Mouse (Mus musculus) olfactory bulb, adult 2 months (tissue): ENCODE measurements at regions not wholly inside any gene's neighbourhood (a gene's known extent, or its start where the extent isn't known, plus 50 kb on each side); places are given as distances from the start of the nearest gene placed in this dataset.

Experiments
- H3K27ac ChIP-seq: fragments of 200-500 bp; 2 replicates; pipeline ENCODE4 v1.5.1; 2012; ENCODE audit warnings: low read depth, low read length; ENCODE audit not compliant: insufficient read depth
- H3K4me1 ChIP-seq: fragments of 200-500 bp; 2 replicates; pipeline ENCODE4 v1.6.1; 2012; ENCODE audit warnings: low read length; ENCODE audit not compliant: control insufficient read depth, insufficient read depth
- H3K4me3 ChIP-seq: fragments of 200-500 bp; 2 replicates; pipeline ENCODE4 v1.5.1; 2012; ENCODE audit warnings: mild to moderate bottlenecking, low read depth, low read length, moderate library complexity; ENCODE audit not compliant: insufficient read depth
- CTCF ChIP-seq: fragments of 200-500 bp; IDR thresholded peaks from 2 replicates; pipeline ENCODE4 v1.5.1; 2012; ENCODE audit warnings: low read depth, mild to moderate bottlenecking, low read length, moderate library complexity; ENCODE audit not compliant: insufficient read depth
- POLR2A ChIP-seq: fragments of 200-500 bp; IDR thresholded peaks from 2 replicates; pipeline ENCODE4 v1.6.1; 2012; ENCODE audit warnings: mild to moderate bottlenecking, low read depth, low read length, moderate library complexity; ENCODE audit not compliant: insufficient read depth
- WGBS: fragments of 180-500 bp; shearing (Covaris S2); methylation state at CpG from one replicate; pipeline ENCODE4 v1.1.7; 2018; 5-methylcytosine and 5-hydroxymethylcytosine counted together

DNA sequence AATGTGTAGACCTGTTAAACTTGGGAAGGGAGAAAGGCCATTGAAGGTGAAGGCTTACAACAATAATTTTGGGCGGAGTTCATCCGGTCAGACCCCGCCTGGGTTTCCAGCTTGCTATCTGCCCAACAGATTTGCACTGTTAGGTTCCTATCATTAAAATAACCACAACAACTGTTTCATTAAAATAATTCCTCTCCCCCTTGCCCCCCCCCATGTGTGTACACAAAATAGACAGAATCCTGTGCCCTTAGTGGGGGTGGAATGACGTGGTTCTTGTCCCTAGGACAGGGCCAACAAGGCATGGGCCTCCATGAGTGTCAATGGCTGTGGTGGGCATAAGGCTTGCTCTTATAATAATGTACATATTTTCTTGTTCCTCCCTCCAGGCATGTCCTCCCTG, 65.6 kb upstream of the Ccn6 start:
- Histone ChIP-seq H3K4me1 (peaks cover 9% of the 10 kb centered on the region), H3K4me3 (no peak overlapping the region), H3K27ac (no peak overlapping the region)
- TF ChIP-seq CTCF (no peak), POLR2A (no peak)
- 97% methylated on average over 4 of the region's 4 CpGs for WGBS

DNA sequence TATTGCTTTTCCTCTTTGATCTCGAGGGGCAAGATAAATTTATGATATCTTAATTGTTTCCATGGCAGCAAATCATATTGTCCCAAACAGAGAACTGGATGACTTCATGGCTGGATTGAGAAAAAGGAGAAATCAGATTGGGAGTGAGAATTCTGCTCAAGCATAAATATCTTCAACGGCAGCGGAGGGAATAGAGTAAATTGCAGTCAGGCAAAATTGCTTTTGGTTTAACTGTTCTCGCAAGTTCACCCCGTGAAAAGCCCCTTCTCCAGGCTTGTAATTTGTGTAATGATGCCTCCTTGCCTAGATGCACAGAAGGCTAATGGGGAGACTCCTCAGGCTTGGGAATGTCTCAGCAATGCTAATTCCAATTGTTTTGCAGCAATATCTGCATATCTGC, 64.4 kb upstream of the Ccn6 start:
- no peak overlapping the region for H3K4me3 ChIP-seq
- TF ChIP-seq POLR2A (no peak), CTCF (no peak)
- peaks cover 9% of the 10 kb centered on the region for H3K4me1 ChIP-seq
- 12% methylated on average over 5 of the region's 5 CpGs for WGBS
- no peak overlapping the region for H3K27ac ChIP-seq

DNA sequence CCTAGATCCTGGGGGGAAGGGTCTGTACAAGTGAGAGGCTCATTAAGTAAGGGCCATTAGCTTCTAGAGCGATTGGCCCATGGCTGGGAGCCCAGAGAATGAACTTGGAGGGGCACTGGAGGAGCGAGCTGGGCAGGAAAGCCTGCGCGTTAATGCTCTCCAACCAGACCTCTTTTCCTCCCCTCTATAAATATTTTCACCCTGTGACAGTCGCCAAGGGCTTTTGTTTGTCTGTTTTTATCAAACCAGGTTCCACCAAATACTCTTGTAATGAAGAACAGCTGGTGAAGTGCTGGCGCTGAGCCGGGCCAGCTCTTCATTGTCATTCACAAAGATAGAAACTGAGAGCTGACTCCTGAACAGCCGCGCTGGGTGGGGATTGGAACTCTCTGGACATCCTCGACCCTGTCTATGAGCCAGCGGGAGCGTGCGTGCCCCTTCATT, 63.9 kb upstream of the Ccn6 start:
- no peak for TF ChIP-seq CTCF
- no peak for TF ChIP-seq POLR2A
- 17% methylated on average over 13 of the region's 13 CpGs for WGBS
- Histone ChIP-seq H3K4me3 (peak overlapping the region; percentile 2; the same call in 1 of the 2 replicates), H3K27ac (no peak overlapping the region), H3K4me1 (peaks cover 9% of the 10 kb centered on the region)

DNA sequence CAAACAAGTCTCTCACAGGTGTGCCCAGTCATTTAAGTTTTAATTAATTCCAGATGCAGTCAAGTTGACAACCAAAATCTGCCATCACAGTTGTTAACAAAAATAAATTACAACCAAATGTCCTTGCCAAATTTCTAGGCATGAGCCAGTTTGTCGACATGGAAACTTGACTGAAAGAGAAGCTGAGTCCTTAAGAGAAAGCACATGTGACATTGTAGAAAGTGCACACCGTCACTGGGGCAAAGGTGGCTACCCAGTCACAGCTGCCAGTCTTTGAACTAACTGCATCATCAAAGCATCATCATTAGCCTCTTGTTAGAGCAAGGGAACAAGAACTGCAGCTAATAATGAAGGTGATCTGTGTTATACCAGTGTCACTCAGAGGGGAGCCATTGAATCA, 62.9 kb upstream of the Ccn6 start:
- H3K27ac ChIP-seq = no peak overlapping the region
- TF ChIP-seq POLR2A (no peak), CTCF (no peak)
- peaks cover 9% of the 10 kb centered on the region for H3K4me1 ChIP-seq
- H3K4me3 ChIP-seq = no peak overlapping the region
- WGBS = 55% methylated on average over 2 of the region's 2 CpGs

DNA sequence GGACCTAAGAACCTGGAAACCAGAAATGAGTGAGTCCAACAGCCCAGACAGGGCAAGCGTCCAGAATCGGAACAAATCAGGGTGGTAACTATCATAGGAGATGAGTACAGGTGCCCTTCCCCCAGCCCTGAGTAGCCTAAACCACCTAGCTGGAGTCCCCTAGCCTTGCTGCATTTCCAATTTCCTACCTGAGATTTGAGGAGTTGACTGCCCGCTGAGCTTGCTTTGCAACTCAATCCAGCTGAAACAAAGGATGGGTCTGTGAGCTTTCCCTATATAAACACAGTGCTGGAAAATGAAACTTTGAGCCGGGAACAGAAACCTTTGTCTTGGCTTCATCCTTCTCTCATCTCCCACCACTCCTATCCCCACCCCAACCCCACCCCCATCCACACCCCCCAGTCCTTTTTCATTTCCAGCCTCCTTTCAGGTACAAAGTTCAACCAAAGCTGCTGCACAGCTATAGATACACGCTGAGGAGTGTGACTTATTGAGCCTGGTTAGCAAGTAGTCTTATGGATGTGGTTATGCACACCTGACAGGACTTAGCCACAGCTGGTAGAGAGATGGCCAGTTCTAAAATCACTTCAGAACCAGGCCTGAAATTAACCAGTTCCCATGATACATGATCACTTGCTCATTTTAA, 61.0 kb upstream of the Ccn6 start:
- Histone ChIP-seq H3K4me3 (no peak overlapping the region), H3K4me1 (peaks cover 5% of the 10 kb centered on the region), H3K27ac (no peak overlapping the region)
- 70% methylated on average over 5 of the region's 5 CpGs for WGBS
- TF ChIP-seq CTCF (no peak), POLR2A (no peak)

DNA sequence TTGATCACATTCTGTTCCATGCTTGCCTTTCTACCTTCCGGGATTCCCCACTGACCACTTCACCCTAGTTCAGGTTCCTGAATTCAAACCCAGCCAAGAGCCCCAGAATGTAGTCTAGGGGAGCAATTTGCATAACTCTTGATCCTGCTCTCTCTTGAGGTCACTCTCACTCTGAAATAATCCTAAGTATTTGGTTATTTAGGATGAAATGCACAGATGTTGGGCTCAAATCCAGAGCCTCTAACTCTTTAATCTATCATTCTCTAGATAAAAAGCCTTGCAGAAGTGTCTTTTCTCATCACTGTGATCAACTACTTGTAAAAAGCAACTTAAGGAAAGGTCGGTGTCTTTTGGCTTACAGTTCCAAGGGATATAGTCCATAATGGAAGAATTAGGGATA, 57.4 kb upstream of the Ccn6 start:
- Histone ChIP-seq H3K27ac (no peak overlapping the region), H3K4me1 (no peaks in the 10 kb centered on the region), H3K4me3 (no peak overlapping the region)
- no peak for TF ChIP-seq POLR2A
- WGBS = 87% methylated on average over 2 of the region's 2 CpGs

DNA sequence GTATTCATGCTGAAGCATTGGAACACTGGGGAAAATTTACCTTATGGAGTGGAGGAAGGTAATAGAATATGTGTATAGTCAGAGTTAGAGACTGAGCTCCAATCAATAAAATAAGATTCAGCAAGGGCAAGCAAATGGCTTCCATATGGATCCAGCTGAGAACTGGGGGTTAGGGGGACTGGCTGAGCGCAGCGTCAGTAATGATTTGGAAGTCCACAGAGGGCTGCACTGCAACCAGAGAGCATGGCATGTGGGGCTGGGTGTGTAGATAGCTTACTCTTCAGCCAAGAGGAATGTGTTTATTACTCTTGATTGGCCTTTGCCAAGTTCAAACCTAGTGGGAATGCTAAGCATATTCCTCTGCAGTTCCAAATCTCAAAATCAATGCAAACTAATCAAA, 55.8 kb upstream of the Ccn6 start:
- WGBS = 100% methylated on average over 2 of the region's 2 CpGs
- Histone ChIP-seq H3K4me3 (no peak overlapping the region), H3K27ac (no peak overlapping the region), H3K4me1 (no peaks in the 10 kb centered on the region)
- TF ChIP-seq POLR2A = no peak
- no peak for TF ChIP-seq CTCF

DNA sequence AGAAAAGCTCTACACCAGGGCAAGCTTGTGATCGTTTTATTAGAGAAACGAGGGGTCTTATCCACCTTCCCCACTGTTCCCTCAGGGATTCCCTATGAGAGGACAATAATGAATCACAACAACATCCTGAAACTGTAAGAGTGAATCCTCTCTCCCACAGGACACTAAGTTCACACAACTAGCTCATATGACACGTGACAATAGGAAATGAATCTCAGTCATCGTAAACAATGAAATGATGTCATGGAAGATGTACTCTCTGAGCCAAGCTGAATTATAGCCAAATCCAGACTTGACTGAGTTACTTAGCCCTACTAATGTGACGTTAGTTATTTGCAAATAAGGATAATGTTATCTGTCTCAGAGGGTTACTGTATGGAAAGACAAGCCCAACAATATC, 54.6 kb upstream of the Ccn6 start:
- H3K4me3 ChIP-seq = no peak overlapping the region
- no peaks in the 10 kb centered on the region for H3K4me1 ChIP-seq
- H3K27ac ChIP-seq = no peak overlapping the region
- no peak for TF ChIP-seq POLR2A
- TF ChIP-seq CTCF = no peak
- 89% methylated on average over 5 of the region's 5 CpGs for WGBS

DNA sequence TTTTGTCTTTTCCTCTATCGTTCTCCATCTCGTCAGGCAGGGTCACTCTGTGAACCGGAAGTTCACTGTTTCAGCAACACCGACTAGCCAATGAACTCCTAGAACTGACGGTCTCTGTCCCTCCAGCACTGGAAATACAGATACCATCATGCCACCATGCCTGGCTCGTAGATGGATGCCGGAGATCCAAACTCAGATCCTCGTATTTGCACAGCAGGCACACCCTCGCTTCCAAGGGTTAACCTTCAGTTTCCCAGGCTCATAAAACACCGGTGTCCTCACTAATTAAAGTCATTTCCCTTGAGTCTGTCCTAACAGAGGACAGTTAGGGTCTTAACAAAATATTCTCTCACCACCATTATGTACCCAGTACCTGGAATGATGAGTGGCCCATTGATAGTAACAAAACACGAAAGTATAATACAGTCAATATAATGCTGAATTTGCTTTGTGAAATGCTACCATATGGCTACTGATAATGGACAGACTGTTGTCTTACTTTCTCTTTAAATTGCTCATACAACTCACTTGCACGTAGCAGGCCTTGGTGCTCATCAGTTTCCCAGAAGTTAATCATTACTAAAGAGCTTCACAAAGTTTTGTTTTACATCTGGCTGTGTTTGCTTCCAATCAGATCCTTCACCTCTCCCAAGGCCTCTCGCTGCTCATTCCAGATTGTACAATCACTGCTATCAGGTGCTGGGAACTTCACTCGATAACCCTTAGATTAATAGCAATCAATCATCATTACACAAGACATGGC, 52.7 kb upstream of the Ccn6 start:
- TF ChIP-seq POLR2A (no peak), CTCF (no peak)
- Histone ChIP-seq H3K4me1 (no peaks in the 10 kb centered on the region), H3K27ac (no peak overlapping the region), H3K4me3 (no peak overlapping the region)
- 95% methylated on average over 14 of the region's 14 CpGs for WGBS

DNA sequence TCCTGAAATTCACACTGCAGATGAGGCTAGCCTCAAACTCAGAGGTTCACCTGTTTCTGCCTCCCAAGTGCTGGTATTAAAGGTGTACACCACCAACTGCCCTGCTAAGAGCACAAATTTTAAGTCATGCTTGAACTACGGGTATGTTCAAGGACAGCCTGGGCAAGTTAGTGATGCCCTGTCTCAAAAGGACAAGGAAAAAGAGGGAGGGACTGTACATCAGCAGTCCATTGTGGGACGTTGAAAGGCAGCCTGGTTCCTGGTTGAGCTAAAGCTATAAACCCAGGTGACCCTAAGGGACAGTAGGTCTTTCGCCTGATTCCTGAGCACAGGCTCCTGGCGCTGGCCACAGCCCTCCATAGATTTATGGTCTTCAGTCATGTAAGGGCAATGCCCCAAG, 51.0 kb upstream of the Ccn6 start:
- no peak for TF ChIP-seq CTCF
- no peak for TF ChIP-seq POLR2A
- no peaks in the 10 kb centered on the region for H3K4me1 ChIP-seq
- WGBS = 94% methylated on average over 4 of the region's 4 CpGs
- no peak overlapping the region for H3K4me3 ChIP-seq
- H3K27ac ChIP-seq = no peak overlapping the region
